Mouse (Mus musculus) c-Kit-negative CD71-positive TER-119-positive erythroid progenitor cells, embryonic 14.5 days (primary cell): ENCODE results near the gene Zfp292.

Experiments
- DNase-seq: peaks from one replicate; pipeline ENCODE4 v3.0.0-alpha.2; 2013; ENCODE audit warnings: low read depth, low spot score

The Zfp292 gene

DNA sequence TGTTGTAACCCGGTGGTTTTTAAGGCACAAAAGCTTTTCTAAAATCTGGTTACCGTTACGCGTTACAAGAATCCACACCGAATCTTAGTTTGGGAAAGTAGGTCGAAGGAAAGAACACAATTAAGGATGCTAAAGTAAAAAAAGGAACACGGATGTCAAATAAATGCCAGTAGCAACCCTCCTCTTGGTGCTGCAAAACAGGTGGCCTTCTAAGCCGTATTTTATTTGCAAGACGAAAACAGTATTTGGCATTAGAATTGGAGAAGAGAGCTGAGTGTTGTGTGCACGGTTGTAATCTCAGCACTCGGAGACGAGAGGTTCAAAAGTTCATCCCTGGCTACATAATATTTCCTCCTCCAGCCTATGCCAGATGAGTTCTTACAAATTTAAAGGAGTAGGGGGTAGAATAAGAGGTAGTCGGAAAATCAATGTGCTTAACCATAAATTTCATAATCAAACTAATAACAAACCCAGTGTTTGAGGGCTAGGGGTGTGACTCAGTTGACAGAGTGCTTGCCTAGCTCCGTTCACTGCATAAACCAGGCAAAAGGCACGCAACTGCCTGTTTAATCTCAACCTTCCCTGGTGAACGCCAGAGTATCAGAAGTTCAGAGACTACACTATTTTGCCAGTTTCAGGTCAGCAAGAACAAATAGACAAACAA, 738 bp upstream of the Zfp292 start:
- DNase-seq: no peak

DNA sequence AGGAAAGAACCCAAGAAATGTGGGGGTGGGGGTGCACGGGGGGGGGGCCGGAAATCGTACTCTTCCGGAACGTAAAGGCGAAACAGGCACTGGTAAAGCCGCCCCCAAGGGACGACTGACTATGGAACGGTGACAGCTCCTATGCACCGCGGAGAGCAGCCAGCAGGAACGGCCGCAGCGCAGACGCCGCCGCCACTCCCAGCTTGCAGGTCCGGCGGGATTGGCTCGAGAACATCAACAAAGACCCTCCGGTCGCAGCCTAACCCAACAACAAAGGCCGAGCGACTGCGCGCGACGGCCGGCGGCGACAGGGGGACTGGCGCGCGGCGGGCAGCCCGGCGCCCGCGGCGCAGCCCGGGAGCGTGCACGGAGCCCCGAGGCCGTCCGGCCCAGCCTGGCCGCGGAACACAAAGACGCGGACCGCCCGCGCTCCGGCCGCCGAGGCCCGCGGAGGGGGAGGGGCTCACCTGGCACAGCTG, 430 bp downstream of the Zfp292 start:
- DNase-seq: peak; percentile 16

DNA sequence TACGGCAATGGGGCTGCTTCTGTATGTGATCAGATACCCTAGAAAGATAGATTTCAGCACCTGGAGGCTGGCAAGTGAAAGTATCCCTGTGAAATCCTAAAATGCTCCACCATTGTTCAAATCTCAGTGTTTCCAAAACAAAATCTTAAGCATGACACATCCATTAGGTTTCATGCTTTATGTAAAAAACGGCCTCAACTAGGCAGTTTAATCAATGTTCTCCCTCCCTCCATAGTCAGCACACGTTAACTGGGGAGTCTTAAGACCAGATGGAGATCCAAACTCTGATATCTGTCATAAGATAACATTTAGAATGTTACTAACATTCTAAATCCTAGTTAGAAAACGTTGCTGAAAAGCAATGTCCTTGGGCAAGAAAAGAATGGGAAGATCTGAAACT, 909 bp downstream of the Zfp292 start:
- no peak for DNase-seq

DNA sequence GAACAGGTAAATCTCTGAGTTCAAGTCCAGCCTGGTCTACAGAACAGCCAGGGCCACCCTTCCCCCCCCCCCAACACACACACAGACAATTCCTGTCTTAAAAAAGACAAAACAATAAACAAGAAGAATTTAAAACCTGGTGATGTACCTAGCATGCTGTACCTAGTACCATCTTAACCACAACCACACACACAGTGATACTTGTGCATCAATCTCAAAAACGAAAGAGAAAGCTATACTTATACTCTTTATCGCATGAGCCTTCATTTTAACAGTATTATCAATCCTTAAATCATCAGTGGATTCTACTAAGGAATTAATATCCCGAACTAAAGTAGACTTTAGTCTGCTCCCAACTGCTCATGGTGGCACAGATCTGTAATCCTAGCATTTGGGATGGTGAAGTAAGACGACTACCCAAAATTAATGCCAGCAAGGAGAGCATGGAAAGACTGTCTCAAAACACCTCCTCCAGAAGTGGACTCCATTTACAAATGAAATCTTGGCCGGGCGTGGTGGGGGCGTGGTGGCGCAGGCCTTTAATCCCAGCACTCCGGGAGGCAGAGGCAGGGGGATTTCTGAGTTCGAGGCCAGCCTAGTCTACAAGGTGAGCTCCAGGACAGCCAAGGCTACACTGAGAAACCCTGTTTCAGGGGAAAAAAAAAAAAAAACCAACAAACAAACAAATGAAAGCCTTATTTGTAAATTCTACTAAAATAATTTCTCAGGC, 1.7 kb downstream of the Zfp292 start:
- no peak for DNase-seq

DNA sequence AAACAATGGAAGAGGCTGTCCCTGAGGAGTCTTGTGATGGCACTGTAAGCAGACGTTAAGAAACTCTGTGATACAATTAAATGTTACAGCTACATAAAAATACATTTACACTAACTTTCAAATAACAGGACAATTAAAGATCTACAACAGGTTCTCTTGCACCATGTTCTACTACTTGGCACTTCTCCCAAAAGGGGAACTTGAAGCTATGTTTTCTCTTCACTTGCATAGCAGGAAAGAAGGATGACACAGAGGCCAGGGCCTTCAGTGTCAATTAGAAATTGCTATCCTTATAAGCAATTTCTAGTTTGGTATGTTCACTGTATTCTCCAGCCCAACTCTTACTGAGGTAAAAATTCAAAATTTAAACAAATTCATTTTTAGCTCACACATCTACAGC, 8.5 kb downstream of the Zfp292 start:
- DNase-seq: no peak

DNA sequence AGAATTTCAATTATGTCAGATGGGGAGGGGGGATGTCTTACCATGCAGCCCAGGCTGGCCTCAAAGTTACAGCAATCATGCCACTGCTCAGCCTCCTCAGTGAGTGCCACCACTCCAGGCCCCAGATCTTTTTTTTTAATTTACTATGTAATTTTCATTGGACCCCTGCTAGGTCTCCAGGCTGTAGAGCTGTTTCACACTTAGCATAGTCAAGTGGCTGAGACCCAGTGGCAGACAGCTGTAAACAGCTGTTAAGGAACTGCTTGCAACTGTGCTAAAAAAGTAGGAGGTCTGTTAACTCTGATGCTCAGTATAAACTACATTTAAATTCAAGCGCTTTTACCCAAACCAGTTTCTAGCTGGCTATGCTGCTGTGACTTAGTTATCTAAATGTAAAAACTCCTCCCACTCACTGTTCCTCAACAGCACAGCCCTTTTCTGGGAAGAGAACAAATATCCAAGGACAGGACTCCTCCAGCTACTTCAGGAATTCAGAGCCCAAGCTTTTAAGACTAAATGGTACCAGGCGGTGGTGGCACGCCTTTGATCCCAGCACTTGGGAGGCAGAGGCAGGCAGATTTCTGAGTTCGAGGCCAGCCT, 9.8 kb downstream of the Zfp292 start:
- DNase-seq: no peak

DNA sequence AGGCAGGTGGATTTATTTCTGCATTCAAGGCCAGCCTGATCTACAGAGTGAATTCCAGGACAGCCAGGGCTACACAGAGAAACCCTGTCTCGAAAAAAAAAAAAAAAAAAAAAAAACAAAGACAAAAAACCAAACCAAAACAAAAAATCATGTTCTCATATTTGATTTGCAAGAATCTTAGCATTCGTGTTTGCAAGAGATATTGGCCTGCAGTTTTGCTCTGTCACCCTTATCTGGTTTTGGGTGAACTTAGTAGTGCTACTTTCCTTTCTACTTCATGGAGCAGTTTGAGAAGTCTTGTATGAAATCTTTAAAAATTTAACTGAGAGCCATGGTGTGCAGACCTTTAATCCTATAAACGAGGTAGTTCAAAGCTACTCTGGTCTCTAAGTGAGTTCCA, 12.9 kb downstream of the Zfp292 start:
- DNase-seq: no peak

DNA sequence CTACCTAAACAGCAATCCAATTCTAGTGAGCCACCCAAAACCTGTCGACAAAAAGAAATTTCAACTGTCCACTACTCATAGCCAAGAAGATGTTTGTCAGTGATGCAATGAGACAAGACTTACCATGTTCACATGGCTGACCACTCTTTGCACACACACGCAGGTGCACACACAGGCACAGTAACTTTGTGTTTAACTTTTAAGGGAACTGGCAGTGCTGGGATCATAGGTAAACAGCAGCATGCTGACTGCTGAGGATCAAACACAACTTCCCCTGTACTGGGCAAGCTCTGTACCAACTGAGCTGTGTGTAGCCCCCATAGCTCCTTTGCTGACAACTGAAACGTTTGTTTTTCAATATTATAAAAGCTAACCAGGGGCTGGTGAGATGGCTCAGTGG, 21.3 kb downstream of the Zfp292 start:
- no peak for DNase-seq

DNA sequence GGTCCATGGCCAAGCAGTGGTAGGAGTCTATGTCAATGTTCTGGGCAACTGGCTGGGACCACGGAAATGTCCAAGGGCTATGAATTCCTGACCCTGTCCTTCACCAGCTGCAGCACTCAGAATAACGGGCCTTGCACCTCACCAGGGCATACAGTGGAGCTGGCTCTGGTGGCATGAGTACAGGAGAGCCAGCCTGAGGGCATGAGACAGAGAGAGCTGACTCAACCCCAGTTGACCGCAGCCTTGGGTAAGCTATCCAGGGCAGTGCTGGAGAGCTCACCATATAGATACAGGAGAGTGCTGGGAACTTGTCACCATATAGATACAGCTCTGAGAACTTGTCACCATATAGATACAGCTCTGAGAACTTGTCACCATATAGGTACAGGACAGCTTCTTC, 23.3 kb downstream of the Zfp292 start:
- DNase-seq: no peak

DNA sequence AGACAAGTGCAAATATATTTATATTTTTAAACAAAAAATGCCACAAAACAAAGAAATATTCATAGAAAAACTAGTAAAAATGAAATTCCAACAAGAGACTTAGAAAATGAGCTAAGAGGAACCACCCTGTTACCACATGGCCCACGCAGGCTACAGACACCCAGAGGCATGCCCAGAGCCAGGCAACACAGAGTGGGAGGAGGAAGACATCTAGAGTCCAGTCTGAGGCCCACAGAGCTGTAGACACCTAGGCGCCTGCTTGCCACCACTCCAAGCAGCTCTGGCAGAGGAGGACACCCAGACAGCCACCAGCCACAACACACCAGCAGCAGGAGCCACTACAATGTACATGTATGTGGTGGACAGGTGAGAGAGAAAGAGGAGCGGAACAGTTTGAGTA, 23.9 kb downstream of the Zfp292 start:
- DNase-seq: no peak

DNA sequence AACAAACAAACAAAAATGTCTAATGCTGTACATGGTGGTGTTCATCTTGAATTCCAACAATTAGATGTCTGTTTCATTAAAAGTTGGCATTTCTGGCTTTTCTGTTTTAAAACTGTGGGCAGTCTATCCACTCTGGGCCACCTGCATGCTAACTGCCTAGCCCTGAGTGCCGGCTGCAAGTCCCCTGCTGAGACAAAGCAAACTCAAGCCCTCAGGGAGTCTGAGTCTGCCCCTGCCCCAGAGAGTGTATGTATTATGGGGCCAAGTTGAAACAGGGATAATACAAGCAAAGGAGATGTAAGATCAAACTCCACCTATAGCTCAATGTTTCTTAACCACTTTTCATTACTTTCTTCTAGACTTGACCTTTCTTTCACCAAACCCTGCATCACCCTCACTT, 26.8 kb downstream of the Zfp292 start:
- no peak for DNase-seq

DNA sequence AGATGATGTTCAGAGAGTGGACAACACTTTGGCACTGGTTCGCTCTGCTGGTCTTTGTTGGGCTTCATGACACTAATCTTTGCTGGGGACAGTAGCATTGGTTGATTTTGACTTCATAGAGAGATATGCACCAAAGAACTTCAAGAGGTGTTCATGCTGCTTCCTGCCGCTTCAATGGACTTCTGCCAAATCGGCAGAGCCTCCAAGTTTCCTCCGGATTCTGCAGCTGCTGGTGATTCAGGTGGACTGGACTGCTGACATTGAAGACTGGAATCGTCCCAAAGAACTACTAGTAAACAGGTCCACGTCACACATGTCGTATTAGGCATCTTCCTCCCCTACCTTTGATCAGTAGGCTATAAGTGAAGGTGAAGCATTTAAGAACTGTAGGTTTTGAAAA, 30.7 kb downstream of the Zfp292 start:
- no peak for DNase-seq

DNA sequence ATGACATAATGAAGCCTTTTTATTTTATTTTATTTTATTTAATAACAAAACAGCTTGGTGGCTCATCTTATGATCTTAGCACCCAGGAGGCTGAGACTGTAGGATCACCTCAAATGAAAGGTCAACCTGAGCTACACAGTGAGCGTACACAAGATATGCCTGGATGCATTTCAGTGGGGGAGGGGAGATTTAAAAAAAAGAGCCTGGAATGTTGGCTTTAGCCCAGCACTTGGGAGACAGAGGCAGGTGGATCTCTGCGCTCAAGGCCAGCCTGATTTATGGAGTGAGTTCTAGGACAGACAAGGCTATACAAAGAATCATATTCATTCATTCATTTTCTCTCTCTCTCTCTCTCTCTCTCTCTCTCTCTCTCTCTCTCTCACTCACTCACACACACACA, 32.6 kb downstream of the Zfp292 start:
- DNase-seq: no peak

DNA sequence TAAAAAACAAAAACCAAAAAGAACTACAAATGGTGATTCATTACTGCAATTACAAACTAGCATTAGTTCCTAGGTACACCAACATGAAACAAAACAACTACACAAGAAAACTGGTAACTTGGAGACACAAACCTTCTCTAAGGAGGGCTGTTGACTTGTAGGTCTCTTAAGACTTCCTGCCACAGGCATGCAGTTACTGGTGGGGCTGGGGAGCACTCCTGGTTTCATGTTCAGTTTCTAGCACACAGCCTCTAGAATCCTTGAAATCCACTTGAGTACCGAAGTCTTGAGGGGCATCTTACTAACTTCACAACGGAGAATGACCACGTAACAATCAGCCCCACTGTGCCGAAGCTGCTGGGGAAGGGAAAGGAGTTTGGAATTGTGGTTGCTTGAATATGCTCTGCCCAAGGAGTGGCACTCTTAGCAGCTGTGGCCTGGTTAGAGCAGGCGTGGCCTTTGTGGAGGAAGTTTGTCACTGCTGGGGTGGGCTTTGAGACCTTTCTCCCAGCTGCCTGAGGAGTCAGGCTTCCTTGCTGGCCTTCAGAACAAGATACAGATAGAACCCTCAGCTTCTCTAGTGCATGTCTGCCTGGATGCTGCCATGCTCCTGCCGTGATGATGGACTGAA, 35.0 kb downstream of the Zfp292 start:
- DNase-seq: no peak

DNA sequence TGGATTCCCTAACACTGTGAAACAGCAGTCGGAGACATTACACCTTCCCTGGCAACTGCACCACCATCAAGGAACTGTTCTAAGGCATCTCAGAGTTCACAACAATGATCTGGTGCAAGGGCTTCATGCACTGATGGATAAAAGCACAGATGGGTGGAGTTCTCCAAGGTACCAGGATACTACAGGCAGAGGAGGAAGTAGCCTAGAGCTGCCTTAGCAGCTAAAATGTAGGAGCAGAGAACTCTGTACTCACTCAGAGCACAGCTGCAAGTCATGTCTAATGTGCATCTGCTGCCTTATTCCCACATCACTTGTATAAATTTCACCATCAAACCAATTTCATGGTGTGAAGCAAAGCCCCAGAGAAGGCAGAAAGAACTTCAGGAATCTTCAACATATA, 38.9 kb downstream of the Zfp292 start:
- DNase-seq: no peak

DNA sequence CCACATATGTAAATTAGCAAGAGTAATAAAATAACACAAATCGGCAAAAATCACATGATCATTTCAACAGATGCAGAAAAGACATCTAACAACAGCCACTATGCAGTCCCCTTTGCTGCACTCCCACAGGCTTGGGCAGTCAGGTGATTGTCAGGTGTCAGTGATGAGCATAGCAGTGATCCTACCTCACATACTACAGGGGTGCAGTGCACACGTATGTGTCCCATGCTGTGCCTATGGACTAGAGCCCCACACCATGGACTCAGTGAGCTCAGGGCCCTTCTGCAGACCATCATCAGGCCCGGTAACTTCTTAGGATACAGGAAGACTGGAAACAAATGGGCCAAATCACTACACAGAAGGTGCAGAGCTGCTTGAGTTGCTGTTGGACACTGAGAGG, 39.9 kb downstream of the Zfp292 start:
- no peak for DNase-seq

DNA sequence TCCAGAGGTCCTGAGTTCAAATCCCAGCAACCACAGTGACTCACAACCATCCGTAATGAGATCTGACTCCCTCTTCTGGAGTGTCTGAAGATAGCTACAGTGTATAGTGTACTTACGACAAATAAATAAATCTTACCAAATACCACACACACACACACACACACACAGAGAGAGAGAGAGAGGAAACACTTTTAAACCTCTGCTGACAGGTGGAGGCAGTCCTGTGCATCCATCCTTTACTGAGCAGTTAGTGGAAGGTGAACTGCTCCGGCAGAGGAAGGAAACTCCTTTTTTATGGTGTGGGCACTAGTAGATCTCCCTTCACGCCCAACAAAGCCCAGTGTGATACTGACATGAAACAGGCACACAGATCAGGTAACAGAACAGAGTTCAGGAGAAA, 51.3 kb downstream of the Zfp292 start:
- DNase-seq: no peak

DNA sequence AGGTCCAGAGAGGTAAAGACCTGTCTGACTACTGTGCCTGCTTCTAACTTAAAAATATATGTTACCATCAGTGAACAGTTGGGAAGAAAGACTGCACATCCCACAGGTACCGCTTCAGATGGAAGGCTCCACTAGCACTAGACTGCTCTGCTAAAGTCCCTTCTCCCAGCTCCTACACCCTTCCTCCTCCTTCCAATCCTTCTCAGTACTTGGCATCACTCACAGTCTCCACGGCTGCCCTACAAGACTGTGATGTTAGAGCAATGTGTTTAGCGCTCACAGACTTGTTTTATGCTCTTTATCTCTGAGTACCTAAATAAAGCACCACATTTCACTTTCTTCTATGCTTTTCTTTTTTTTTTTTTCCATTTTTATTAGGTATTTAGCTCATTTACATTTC, 53.3 kb downstream of the Zfp292 start:
- no peak for DNase-seq

DNA sequence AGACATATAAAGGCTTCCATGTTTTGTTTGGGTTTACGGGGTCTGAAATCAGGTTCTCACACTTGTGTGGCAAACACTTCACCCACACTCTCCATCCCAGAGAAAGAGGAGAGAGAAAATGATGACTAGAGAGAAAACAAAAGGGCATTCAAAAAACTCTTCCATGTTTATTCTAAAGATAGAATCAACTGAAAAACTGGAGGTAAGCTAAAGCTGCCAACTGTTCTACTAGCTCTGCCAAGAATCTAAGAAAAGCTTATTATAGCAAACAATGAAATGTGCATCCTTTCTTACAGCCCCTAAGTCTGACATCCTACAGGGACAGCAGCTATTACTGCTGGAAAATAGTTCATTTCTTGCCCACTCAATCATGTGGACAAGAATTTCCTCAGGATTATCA, 58.9 kb downstream of the Zfp292 start:
- no peak for DNase-seq

DNA sequence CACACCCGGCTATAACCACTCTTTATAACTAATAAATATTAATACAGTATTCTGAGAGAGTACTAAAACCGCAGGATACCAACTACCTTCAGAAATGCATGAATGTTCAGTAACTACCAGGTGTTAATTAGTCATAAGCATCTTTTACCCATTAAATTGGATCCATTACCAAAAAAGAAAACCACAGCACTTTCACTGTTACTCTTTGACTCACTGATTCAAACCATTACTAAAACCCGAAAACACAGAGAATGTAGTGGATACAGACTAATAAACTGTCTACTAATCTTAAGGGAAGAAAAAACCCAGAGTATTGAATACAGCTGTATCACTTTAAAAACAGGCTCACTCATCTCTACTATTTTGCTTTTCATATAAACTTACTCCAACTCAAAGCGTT, 62.9 kb downstream of the Zfp292 start:
- DNase-seq: no peak

DNA sequence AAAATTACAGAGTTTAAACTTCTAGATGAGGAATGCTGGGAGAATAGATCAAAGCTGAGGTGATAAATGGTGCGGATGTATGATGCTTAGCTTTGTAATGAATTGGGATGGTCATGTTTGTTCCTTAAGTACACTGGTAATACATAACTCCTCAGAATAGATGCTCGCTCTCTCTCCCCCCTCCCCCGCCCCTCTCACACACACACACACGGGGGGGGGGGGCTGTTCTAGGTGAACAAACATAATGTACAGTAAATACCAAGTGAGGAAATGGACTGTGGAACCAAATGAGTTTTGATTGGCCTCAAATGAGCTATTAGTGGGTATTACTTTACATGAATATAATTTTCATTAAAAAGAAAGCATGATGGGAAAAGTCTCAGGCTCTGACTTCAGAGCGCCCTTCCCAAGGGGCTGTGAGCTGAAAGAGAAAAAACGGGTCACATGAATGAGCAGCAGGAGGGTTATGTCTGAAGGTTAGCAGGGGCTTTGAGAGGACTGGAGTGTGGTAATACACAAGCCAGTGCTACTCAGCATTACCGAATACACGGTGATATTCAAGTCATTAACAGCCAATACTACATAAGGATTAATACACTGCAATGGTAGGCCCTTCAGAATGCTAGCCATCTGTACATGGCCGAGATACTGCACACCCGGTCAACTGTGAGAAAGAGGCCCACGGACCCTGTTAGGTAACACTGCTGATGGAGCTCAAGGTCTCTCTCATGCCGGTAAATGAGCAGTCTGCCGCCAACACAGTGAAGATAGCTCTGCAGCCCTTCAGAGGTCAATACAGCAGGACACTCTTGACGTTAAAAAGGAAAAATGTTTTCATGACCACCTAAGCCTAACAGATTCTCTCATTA, 81.4 kb downstream of the Zfp292 start:
- DNase-seq: no peak

DNA sequence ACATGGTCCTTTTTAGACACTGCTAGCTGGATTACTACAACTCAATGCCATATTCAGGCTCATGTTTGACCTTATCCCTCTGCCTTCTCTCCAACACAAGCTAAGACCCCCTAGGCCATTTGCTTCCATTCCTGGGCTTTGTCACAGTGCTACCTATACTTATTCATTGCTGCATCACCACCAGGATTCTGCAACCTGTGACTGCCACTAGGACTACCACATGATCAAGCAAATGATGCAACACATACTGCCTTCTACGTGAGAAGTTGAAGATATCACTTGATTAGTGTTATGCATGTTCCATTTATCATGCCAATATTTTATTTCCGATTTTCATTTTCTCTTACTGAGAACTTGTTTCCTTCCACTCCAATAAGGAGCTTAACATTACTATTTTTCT, 84.8 kb downstream of the Zfp292 start:
- no peak for DNase-seq
